8 mouse cellular contexts compared by ENCODE assay signal in the genomic region with DNA sequence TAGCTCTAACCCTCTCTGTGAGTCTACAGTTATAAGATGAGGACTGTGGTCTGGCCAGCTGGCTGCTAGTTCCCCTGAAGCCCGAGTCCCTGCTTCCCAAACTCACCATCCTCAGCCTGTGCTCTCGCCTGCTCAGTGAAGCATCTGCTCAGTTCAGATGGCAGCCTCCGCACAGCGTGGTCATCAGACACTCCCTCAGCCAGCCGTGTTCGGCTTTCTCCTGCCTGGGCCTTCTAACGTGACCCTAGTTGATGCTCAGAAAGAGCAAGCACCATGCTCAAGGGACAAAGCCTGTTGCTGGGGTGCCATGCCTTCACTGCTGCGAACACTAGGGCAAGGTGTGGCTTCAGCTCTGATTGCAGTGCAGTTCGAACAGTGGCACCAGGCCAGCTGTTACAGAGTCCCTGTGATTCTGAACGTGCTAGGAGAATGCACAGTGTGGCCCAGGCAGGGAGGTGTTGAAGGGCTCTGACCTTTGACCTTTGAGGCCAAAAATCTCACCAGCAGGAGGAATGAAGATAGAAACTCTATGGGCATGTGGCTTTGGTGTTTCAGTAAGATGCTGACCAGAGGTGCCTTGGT.
DNase-seq lines count a peak whose midpoint lies in the region; ATAC-seq and TF ChIP-seq lines count a peak whose summit lies in the region.
"Had no signal": no experiment of that assay in that cellular context is flagged by ENCODE, and none has a peak within 500 bp of the region (broad histone marks: within the 10 kb centered on the region; RNA-seq: fewer than 3 reads in every experiment).

No protein-coding gene starts in this region.

- TF ChIP-seq CTCF in kidney, postnatal 0 days (IDR thresholded peaks at IDR 0.05; ENCODE audit: low read depth), result no peak

- no peak overlapping the region for H3K9ac ChIP-seq in hindbrain, embryonic 14.5 days
- no peak overlapping the region for H3K9ac ChIP-seq in hindbrain, embryonic 15.5 days
- H3K9ac ChIP-seq in kidney, postnatal 0 days (ENCODE audit: low read depth, low read length), result no peak overlapping the region
- H3K9ac ChIP-seq in midbrain, embryonic 14.5 days (replicated peaks; ENCODE audit: low read length), result no peak overlapping the region

- no peak for DNase-seq in hindbrain, embryonic 10.5 days (ENCODE audit: low spot score)
- no peak for DNase-seq in hindbrain, embryonic 14.5 days (ENCODE audit: low spot score)
- DNase-seq in kidney, postnatal 0 days (ENCODE audit: low spot score), result no peak
- no peak for DNase-seq in midbrain, embryonic 14.5 days
- no peak for DNase-seq in frontal cortex, postnatal 14 days (ENCODE audit: low spot score in 2 of 2)
- DNase-seq: gastrocnemius, postnatal 36 days had no signal

- WGBS in hindbrain, embryonic 10.5 days, result 45% methylated on average over 10 of the region's 10 CpGs
- WGBS in hindbrain, embryonic 14.5 days, result 39% methylated on average over 10 of the region's 10 CpGs
- WGBS in hindbrain, embryonic 15.5 days, result 30% methylated on average over 10 of the region's 10 CpGs
- 30% methylated on average over 10 of the region's 10 CpGs for WGBS in kidney, postnatal 0 days
- 41% methylated on average over 10 of the region's 10 CpGs for WGBS in midbrain, embryonic 14.5 days

- H3K36me3 ChIP-seq in hindbrain, embryonic 10.5 days, result no peaks in the 10 kb centered on the region
- H3K36me3 ChIP-seq in hindbrain, embryonic 14.5 days (replicated peaks; ENCODE audit: control insufficient read depth, insufficient read depth), result no peaks in the 10 kb centered on the region
- no peaks in the 10 kb centered on the region for H3K36me3 ChIP-seq in hindbrain, embryonic 15.5 days
- no peaks in the 10 kb centered on the region for H3K36me3 ChIP-seq in kidney, postnatal 0 days (ENCODE audit: insufficient read depth, low read length)
- H3K36me3 ChIP-seq in midbrain, embryonic 14.5 days (ENCODE audit: control insufficient read depth, insufficient read depth, low read length), result no peaks in the 10 kb centered on the region

- no peak overlapping the region for H3K4me3 ChIP-seq in hindbrain, embryonic 10.5 days
- no peak overlapping the region for H3K4me3 ChIP-seq in hindbrain, embryonic 14.5 days (replicated peaks; ENCODE audit: low read length)
- no peak overlapping the region for H3K4me3 ChIP-seq in hindbrain, embryonic 15.5 days
- H3K4me3 ChIP-seq in kidney, postnatal 0 days (replicated peaks; ENCODE audit: low read depth, low read length), result no peak overlapping the region
- no peak overlapping the region for H3K4me3 ChIP-seq in midbrain, embryonic 14.5 days (replicated peaks; ENCODE audit: low read depth, low read length)

- H3K4me2 ChIP-seq in hindbrain, embryonic 14.5 days (replicated peaks), result no peak overlapping the region
- H3K4me2 ChIP-seq in hindbrain, embryonic 15.5 days, result no peak overlapping the region
- H3K4me2 ChIP-seq in kidney, postnatal 0 days (ENCODE audit: low read length), result peak overlapping the region; percentile 5; the same call in 1 of the 2 replicates
- H3K4me2 ChIP-seq in midbrain, embryonic 14.5 days (ENCODE audit: low read length), result no peak overlapping the region

- H3K4me1 ChIP-seq in hindbrain, embryonic 10.5 days (replicated peaks), result peaks cover 61% of the 10 kb centered on the region
- H3K4me1 ChIP-seq in hindbrain, embryonic 14.5 days (replicated peaks; ENCODE audit: control insufficient read depth, insufficient read depth, low read length), result peaks cover 74% of the 10 kb centered on the region
- peaks cover 80% of the 10 kb centered on the region for H3K4me1 ChIP-seq in hindbrain, embryonic 15.5 days (replicated peaks)
- peaks cover 25% of the 10 kb centered on the region for H3K4me1 ChIP-seq in kidney, postnatal 0 days (replicated peaks; ENCODE audit: insufficient read depth, low read length)
- peaks cover 45% of the 10 kb centered on the region for H3K4me1 ChIP-seq in midbrain, embryonic 14.5 days (ENCODE audit: control insufficient read depth, insufficient read depth, low read length)

- H3K27ac ChIP-seq in hindbrain, embryonic 10.5 days, result 0 out of 2 replicates have a peak overlapping the region, but pooled peaks have one; percentile 31
- H3K27ac ChIP-seq in hindbrain, embryonic 14.5 days, result no peak overlapping the region
- no peak overlapping the region for H3K27ac ChIP-seq in hindbrain, embryonic 15.5 days (replicated peaks)
- no peak overlapping the region for H3K27ac ChIP-seq in kidney, postnatal 0 days
- H3K27ac ChIP-seq in midbrain, embryonic 14.5 days (replicated peaks; ENCODE audit: low read depth, low read length), result 0 out of 2 replicates have a peak overlapping the region, but pooled peaks have one; percentile 8

- no peaks in the 10 kb centered on the region for H3K27me3 ChIP-seq in hindbrain, embryonic 10.5 days (ENCODE audit: insufficient read depth, poor library complexity, severe bottlenecking)
- no peaks in the 10 kb centered on the region for H3K27me3 ChIP-seq in hindbrain, embryonic 14.5 days (ENCODE audit: control insufficient read depth, insufficient read depth, low read length)
- H3K27me3 ChIP-seq in hindbrain, embryonic 15.5 days, result no peaks in the 10 kb centered on the region
- H3K27me3 ChIP-seq in kidney, postnatal 0 days (ENCODE audit: insufficient read depth, low read length), result no peaks in the 10 kb centered on the region
- H3K27me3 ChIP-seq in midbrain, embryonic 14.5 days (ENCODE audit: control insufficient read depth, insufficient read depth, low read length), result no peaks in the 10 kb centered on the region

- ATAC-seq in hindbrain, embryonic 14.5 days (ENCODE audit: low FRiP score), result no peak
- ATAC-seq in hindbrain, embryonic 15.5 days (ENCODE audit: low FRiP score, low read depth), result peak; percentile 44; the same call in 1 of the 2 replicates
- peak; percentile 45; the same call in 1 of the 2 replicates for ATAC-seq in kidney, postnatal 0 days (replicated peaks; ENCODE audit: low FRiP score, low read depth)
- no peak for ATAC-seq in midbrain, embryonic 14.5 days (ENCODE audit: low FRiP score, low TSS enrichment)
- no peak for ATAC-seq in granulocyte monocyte progenitor cell, adult 5-6 weeks (replicated peaks; ENCODE audit: poor library complexity, severe bottlenecking)

- no peaks in the 10 kb centered on the region for H3K9me3 ChIP-seq in hindbrain, embryonic 10.5 days
- no peaks in the 10 kb centered on the region for H3K9me3 ChIP-seq in hindbrain, embryonic 14.5 days (ENCODE audit: control insufficient read depth, low read length)
- no peaks in the 10 kb centered on the region for H3K9me3 ChIP-seq in hindbrain, embryonic 15.5 days
- H3K9me3 ChIP-seq in kidney, postnatal 0 days (replicated peaks; ENCODE audit: low read length), result no peaks in the 10 kb centered on the region
- no peaks in the 10 kb centered on the region for H3K9me3 ChIP-seq in midbrain, embryonic 14.5 days (ENCODE audit: control insufficient read depth, low read length)

Comparison
In these comparisons a context has a peak if more than half of its experiments do, and no peak if none do; other contexts are left out.
1. H3K27ac ChIP-seq: peak in hindbrain, embryonic 10.5 days (single experiment) and midbrain, embryonic 14.5 days (single experiment); none in hindbrain, embryonic 14.5 days (single experiment), hindbrain, embryonic 15.5 days (single experiment) and kidney, postnatal 0 days (single experiment).
2. ATAC-seq: peak in hindbrain, embryonic 15.5 days (single experiment) and kidney, postnatal 0 days (single experiment); none in hindbrain, embryonic 14.5 days (single experiment), midbrain, embryonic 14.5 days (single experiment) and granulocyte monocyte progenitor cell, adult 5-6 weeks (single experiment).